Mouse (Mus musculus): ENCODE results near the gene Ppp5c. TPM values are rescaled to one million over a fixed set of nuclear protein-coding genes. Genes with fewer than 3 reads are reported as not detected.

Ppp5c gene
- total and polyA plus RNA-seq, 3 experiments, result 125 to 223 (median 128) TPM

DNA sequence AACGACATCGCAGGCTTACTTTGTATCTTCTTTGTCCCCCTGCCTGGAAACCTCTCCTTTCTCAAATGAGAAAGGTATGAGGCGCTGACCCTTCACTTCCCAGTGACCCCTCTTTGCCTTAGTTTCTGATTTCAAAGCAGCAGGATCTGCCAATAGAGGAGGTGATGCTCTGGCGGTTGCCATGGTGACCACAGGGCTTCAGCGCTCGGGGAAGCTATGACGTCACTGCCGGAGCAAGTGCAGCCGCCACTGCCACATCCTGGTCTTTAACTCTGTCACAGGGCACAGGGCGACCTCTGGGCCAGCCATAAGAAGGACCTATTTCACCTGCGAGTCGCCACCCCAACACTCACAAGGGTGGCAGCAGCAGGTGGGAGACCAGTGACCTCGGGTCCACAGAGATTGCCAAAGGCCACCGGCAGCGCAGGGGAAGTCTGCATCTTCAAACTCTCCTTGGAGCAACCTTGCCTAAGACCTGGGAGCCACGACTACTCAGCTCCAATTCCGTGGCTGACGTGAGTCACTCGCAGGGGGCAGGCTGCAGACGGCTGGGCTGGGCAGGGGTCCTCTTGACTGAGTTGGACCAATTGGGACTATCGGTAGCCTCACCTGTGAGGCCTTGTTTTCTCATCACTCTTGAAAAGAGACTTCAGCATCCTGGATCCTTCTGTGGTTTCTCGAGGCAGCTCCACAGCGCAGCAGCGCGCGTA is 44.7 kb downstream of the Ppp5c start, which contains the start of gene Gm42372:
TSS of gene Gm42372 (plus strand) at position 228 of the 710 bp plus-strand sequence.
- in situ Hi-C loops (cut with MboI; ENCODE audit: low pct_ligation_motif_present, low pct_unique_long_range_greater_than_20kb, low sequenced_read_pairs), result no loop called here
- Histone ChIP-seq H3K27me3 (replicated peaks) (no peaks in the 10 kb centered on the region), H3K27ac (ENCODE audit: insufficient read depth, low read depth) (no peak within 1 kb of the TSS), H3K4me3 (replicated peaks in 1 of 3; ENCODE audit: low read depth in 2 of 3, low read length in 2 of 3, poor library complexity in 1 of 3) (peak within 1 kb of the TSS; percentile 3 to 17 (median 10)), H3K9me3 (replicated peaks; ENCODE audit: low read length) (no peaks in the 10 kb centered on the region), H3K4me1 (ENCODE audit: control insufficient read depth in 1 of 2, insufficient read depth in 2 of 2) (peaks cover 9 to 15% of the 10 kb centered on the region in 2 experiments; a peak in 3 of 4 replicates), H3K9ac (ENCODE audit: insufficient read depth, low read depth) (no peak within 1 kb of the TSS), H3K36me3 (replicated peaks in 1 of 2; ENCODE audit: control insufficient read depth in 1 of 2, insufficient read depth in 1 of 2, low read length in 1 of 2) (peaks cover 0 to 4% of the 10 kb centered on the region in 2 experiments), H3K79me2 (replicated peaks; ENCODE audit: control insufficient read depth, extremely low read depth, insufficient read depth, poor library complexity, severe bottlenecking) (no peaks in the 10 kb centered on the region), H3K4me2 (ENCODE audit: insufficient read depth, low read depth, poor library complexity, severe bottlenecking) (peak within 1 kb of the TSS; percentile 25; the same call in 1 of the 2 replicates)
- no peak for TF ChIP-seq MAZ (IDR thresholded peaks at IDR 0.05; ENCODE audit: low read depth, low read length)
- TF ChIP-seq BHLHE40 (IDR thresholded peaks at IDR 0.05; ENCODE audit: low read depth, low read length), result no peak
- TF ChIP-seq ETS1 (conservative IDR thresholded peaks at IDR 0.05; ENCODE audit: low read depth, low read length), result no peak
- no peak for TF ChIP-seq RAD21 (IDR thresholded peaks at IDR 0.05; ENCODE audit: low read depth, low read length)
- TF ChIP-seq MXI1 (IDR thresholded peaks at IDR 0.05; ENCODE audit: low read depth, low read length), result peak; percentile 66; the same call in 1 of the 2 replicates
- no peak for TF ChIP-seq MAFK (IDR thresholded peaks at IDR 0.05; ENCODE audit: insufficient replicate concordance, low read length)
- DNase-seq (ENCODE audit: extremely low read depth), result peak; percentile 57
- dilution Hi-C loops (cut with MboI; ENCODE audit: extremely low pct_ligation_motif_present, extremely low pct_unique_long_range_greater_than_20kb, low sequenced_read_pairs), result no loop called here

DNA sequence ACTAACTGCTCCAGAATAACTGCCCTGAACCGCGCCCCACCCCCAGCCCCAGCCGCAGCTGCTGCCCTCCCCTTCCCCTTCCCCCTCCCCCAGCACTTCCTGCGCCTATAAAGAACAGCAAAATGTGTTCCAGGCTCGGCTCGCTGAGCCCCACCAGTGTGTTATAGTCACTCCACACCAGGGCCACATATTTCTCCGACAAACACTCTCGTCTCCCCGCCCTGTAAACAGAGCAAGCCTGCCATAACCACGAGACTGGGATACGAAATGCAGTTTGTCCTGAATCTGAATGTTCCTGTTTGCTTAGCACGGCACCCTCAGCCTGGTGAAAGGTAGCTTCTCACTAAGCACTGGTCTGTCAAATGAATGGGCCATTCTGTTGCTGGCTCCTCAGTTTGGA is 47.4 kb downstream of the Ppp5c start:
- Histone ChIP-seq H3K4me2 (ENCODE audit: insufficient read depth, low read depth, poor library complexity, severe bottlenecking) (no peak overlapping the region; the same call in 1 of the 2 replicates), H3K9ac (ENCODE audit: insufficient read depth, low read depth) (no peak overlapping the region), H3K4me1 (ENCODE audit: control insufficient read depth in 1 of 2, insufficient read depth in 2 of 2) (peaks cover 5 to 15% of the 10 kb centered on the region in 2 experiments; a peak in 2 of 4 replicates), H3K79me2 (replicated peaks; ENCODE audit: control insufficient read depth, extremely low read depth, insufficient read depth, poor library complexity, severe bottlenecking) (no peaks in the 10 kb centered on the region), H3K27me3 (replicated peaks) (no peaks in the 10 kb centered on the region), H3K27ac (ENCODE audit: insufficient read depth, low read depth) (no peak overlapping the region), H3K9me3 (replicated peaks; ENCODE audit: low read length) (no peaks in the 10 kb centered on the region), H3K4me3 (replicated peaks in 1 of 3; ENCODE audit: low read depth in 2 of 3, low read length in 2 of 3, poor library complexity in 1 of 3) (no peak overlapping the region), H3K36me3 (replicated peaks in 1 of 2; ENCODE audit: control insufficient read depth in 1 of 2, insufficient read depth in 1 of 2, low read length in 1 of 2) (no peaks in the 10 kb centered on the region)
- in situ Hi-C loops (cut with MboI; ENCODE audit: low pct_ligation_motif_present, low pct_unique_long_range_greater_than_20kb, low sequenced_read_pairs) (no loop called here), dilution Hi-C loops (cut with MboI; ENCODE audit: extremely low pct_ligation_motif_present, extremely low pct_unique_long_range_greater_than_20kb, low sequenced_read_pairs) (no loop called here)
- peak; percentile 31 for DNase-seq (ENCODE audit: extremely low read depth)
- TF ChIP-seq CHD2 (IDR thresholded peaks at IDR 0.05; ENCODE audit: low read length) (peak; percentile 43; the same call in 1 of the 2 replicates), BHLHE40 (IDR thresholded peaks at IDR 0.05; ENCODE audit: low read depth, low read length) (no peak)

DNA sequence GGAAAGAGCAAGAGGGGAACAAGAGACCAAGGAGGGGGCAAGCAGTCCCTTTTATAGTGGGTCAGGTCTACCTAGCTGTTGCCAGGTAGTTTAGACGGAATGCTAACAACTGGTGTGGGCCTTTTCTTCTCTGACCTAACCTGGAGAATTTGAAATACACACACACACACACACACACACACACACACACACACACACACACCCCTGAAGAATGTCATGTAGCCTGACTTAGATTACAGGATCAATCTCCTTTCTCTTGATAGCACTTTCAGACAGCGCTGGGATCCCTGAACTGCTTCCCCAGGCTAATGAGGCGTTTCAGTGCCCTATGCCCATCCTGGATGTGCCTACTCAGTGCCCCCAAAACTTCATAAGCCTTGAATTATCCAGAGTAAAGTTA is 49.1 kb downstream of the Ppp5c start:
- no peaks in the 10 kb centered on the region for H3K27me3 ChIP-seq (replicated peaks)
- H3K9me3 ChIP-seq (replicated peaks; ENCODE audit: low read length), result no peaks in the 10 kb centered on the region
- H3K4me3 ChIP-seq (replicated peaks in 1 of 3; ENCODE audit: low read depth in 2 of 3, low read length in 2 of 3, poor library complexity in 1 of 3), result no peak overlapping the region
- no peak overlapping the region for H3K4me2 ChIP-seq (ENCODE audit: insufficient read depth, low read depth, poor library complexity, severe bottlenecking)
- no peak for DNase-seq (ENCODE audit: extremely low read depth)
- peaks cover 2 to 15% of the 10 kb centered on the region in 2 experiments; a peak in 2 of 4 replicates for H3K4me1 ChIP-seq (ENCODE audit: control insufficient read depth in 1 of 2, insufficient read depth in 2 of 2)
- no peak overlapping the region for H3K27ac ChIP-seq (ENCODE audit: insufficient read depth, low read depth)
- in situ Hi-C loops (cut with MboI; ENCODE audit: low pct_ligation_motif_present, low pct_unique_long_range_greater_than_20kb, low sequenced_read_pairs) (no loop called here), dilution Hi-C loops (cut with MboI; ENCODE audit: extremely low pct_ligation_motif_present, extremely low pct_unique_long_range_greater_than_20kb, low sequenced_read_pairs) (no loop called here)
- no peak overlapping the region for H3K9ac ChIP-seq (ENCODE audit: insufficient read depth, low read depth)
- no peaks in the 10 kb centered on the region for H3K36me3 ChIP-seq (replicated peaks in 1 of 2; ENCODE audit: control insufficient read depth in 1 of 2, insufficient read depth in 1 of 2, low read length in 1 of 2)
- H3K79me2 ChIP-seq (replicated peaks; ENCODE audit: control insufficient read depth, extremely low read depth, insufficient read depth, poor library complexity, severe bottlenecking), result no peaks in the 10 kb centered on the region
- TF ChIP-seq KAT2A (IDR thresholded peaks at IDR 0.05; ENCODE audit: insufficient replicate concordance, low read length), result no peak
- no peak for TF ChIP-seq TBP (conservative IDR thresholded peaks at IDR 0.05; ENCODE audit: low read depth, low read length)
- TF ChIP-seq E2F4 (IDR thresholded peaks at IDR 0.05; ENCODE audit: insufficient replicate concordance, low read depth, low read length), result no peak
- TF ChIP-seq BHLHE40 (IDR thresholded peaks at IDR 0.05; ENCODE audit: low read depth, low read length), result no peak
- no peak for TF ChIP-seq ELF1 (IDR thresholded peaks at IDR 0.05; ENCODE audit: low read depth, low read length)
- TF ChIP-seq USF2 (conservative IDR thresholded peaks at IDR 0.05; ENCODE audit: low read depth, low read length), result no peak
- TF ChIP-seq SIN3A (IDR thresholded peaks at IDR 0.05; ENCODE audit: low read length), result no peak
- TF ChIP-seq SMC3 (IDR thresholded peaks at IDR 0.05; ENCODE audit: low read depth, low read length), result no peak
- TF ChIP-seq MAX (IDR thresholded peaks at IDR 0.05; ENCODE audit: low read length), result no peak
- no peak for TF ChIP-seq GABPA (IDR thresholded peaks at IDR 0.05; ENCODE audit: insufficient replicate concordance, low read depth, low read length)
- TF ChIP-seq UBTF (IDR thresholded peaks at IDR 0.05; ENCODE audit: low read depth, low read length), result no peak
- no peak for TF ChIP-seq ZC3H11A (IDR thresholded peaks at IDR 0.05; ENCODE audit: low read depth, low read length)
- no peak for TF ChIP-seq TCF12 (IDR thresholded peaks at IDR 0.05; ENCODE audit: low read depth, low read length)
- no peak for TF ChIP-seq RAD21 (IDR thresholded peaks at IDR 0.05; ENCODE audit: low read depth, low read length)
